Mouse (Mus musculus): ENCODE data around the gene Pip4k2a.
"Not testable (repeated sequence)": the region's sequence is repeated elsewhere in the genome, so short reads cannot be mapped to it uniquely, and the experiment has no call there.

Gene Pip4k2a

GRCm38 (mm10) chr2:18900635-18901034 lies 97.3 kb downstream of the Pip4k2a start:
- DNase-seq (ENCODE audit: low read depth, low spot score): no peak

GRCm38 (mm10) chr2:18897742-18898256 lies 100.1 kb downstream of the Pip4k2a start:
- DNase-seq (ENCODE audit: low read depth, low spot score): no peak

GRCm38 (mm10) chr2:18896015-18896414 lies 101.9 kb downstream of the Pip4k2a start:
- no peak for DNase-seq (ENCODE audit: low read depth, low spot score)

GRCm38 (mm10) chr2:18893336-18893735 lies 104.6 kb downstream of the Pip4k2a start:
- DNase-seq (ENCODE audit: low read depth, low spot score): not testable (repeated sequence)

GRCm38 (mm10) chr2:18891991-18892537 lies 105.9 kb downstream of the Pip4k2a start:
- no peak for DNase-seq (ENCODE audit: low read depth, low spot score)

- DNase-seq (ENCODE audit: low read depth, low spot score): no peak
These were observed 107.5 kb downstream of the Pip4k2a start for GRCm38 (mm10) chr2:18890227-18891001.

- DNase-seq (ENCODE audit: low read depth, low spot score): no peak
These were observed 113.6 kb downstream of the Pip4k2a start for GRCm38 (mm10) chr2:18884277-18884676.

GRCm38 (mm10) chr2:18874626-18875025 lies 123.3 kb downstream of the Pip4k2a start:
- no peak for DNase-seq (ENCODE audit: low read depth, low spot score)

GRCm38 (mm10) chr2:18874063-18874462 lies 123.9 kb downstream of the Pip4k2a start:
- no peak for DNase-seq (ENCODE audit: low read depth, low spot score)

GRCm38 (mm10) chr2:18873440-18873839 lies 124.5 kb downstream of the Pip4k2a start:
- DNase-seq (ENCODE audit: low read depth, low spot score): no peak

- DNase-seq (ENCODE audit: low read depth, low spot score): no peak
These were observed 125.1 kb downstream of the Pip4k2a start for GRCm38 (mm10) chr2:18872797-18873196.

GRCm38 (mm10) chr2:18871087-18871486 lies 126.8 kb downstream of the Pip4k2a start:
- no peak for DNase-seq (ENCODE audit: low read depth, low spot score)

GRCm38 (mm10) chr2:18867069-18867468 lies 130.9 kb downstream of the Pip4k2a start:
- DNase-seq (ENCODE audit: low read depth, low spot score): no peak

GRCm38 (mm10) chr2:18864719-18865118 lies 133.2 kb downstream of the Pip4k2a start:
- DNase-seq (ENCODE audit: low read depth, low spot score): no peak

GRCm38 (mm10) chr2:18861607-18862158 lies 136.2 kb downstream of the Pip4k2a start:
- no peak for DNase-seq (ENCODE audit: low read depth, low spot score)

- no peak for DNase-seq (ENCODE audit: low read depth, low spot score)
These were observed 137.2 kb downstream of the Pip4k2a start for GRCm38 (mm10) chr2:18860686-18861085.

- no peak for DNase-seq (ENCODE audit: low read depth, low spot score)
These were observed 140.0 kb downstream of the Pip4k2a start for GRCm38 (mm10) chr2:18857952-18858351.

GRCm38 (mm10) chr2:18856461-18856860 lies 141.5 kb downstream of the Pip4k2a start:
- no peak for DNase-seq (ENCODE audit: low read depth, low spot score)

- no peak for DNase-seq (ENCODE audit: low read depth, low spot score)
These were observed 142.7 kb downstream of the Pip4k2a start for GRCm38 (mm10) chr2:18855246-18855645.

- no peak for DNase-seq (ENCODE audit: low read depth, low spot score)
These were observed 144.6 kb downstream of the Pip4k2a start for GRCm38 (mm10) chr2:18853345-18853744.

- no peak for DNase-seq (ENCODE audit: low read depth, low spot score)
These were observed 147.3 kb downstream of the Pip4k2a start for GRCm38 (mm10) chr2:18850657-18851056.

GRCm38 (mm10) chr2:18848074-18848629 lies 149.8 kb downstream of the Pip4k2a start:
- DNase-seq (ENCODE audit: low read depth, low spot score): no peak
